Mouse (Mus musculus): Measurements from ENCODE around the gene Gas2. TPM values are rescaled to one million over a fixed set of nuclear protein-coding genes. Genes with fewer than 3 reads are reported as not detected.

The Gas2 gene
- polyA plus RNA-seq, 1 experiment, result 8.5 TPM

- no peak overlapping the region for H3ac ChIP-seq (ENCODE audit: control insufficient read depth, insufficient read length)
- H3K4me3 ChIP-seq, result no peak overlapping the region
- no peaks in the 10 kb centered on the region for H3K79me2 ChIP-seq (ENCODE audit: control insufficient read depth, insufficient read depth)
- no peaks in the 10 kb centered on the region for H3K36me3 ChIP-seq (ENCODE audit: control insufficient read depth, insufficient read depth)
- TF ChIP-seq CEBPB (IDR thresholded peaks at IDR 0.05; ENCODE audit: insufficient read depth, poor library complexity, severe bottlenecking) (peak; percentile 93), MYOG (IDR thresholded peaks at IDR 0.05; ENCODE audit: control insufficient read depth in 1 of 3, insufficient read depth in 1 of 3, insufficient read length in 2 of 3, low read depth in 2 of 3) (peak in 1 of 3 experiments; percentile 49), MYOD1 (IDR thresholded peaks at IDR 0.05; ENCODE audit: control insufficient read depth in 1 of 3, insufficient read length in 2 of 3, low read depth in 2 of 3) (peak in 2 of 3 experiments; percentile 39 to 68), TCF12 (IDR thresholded peaks at IDR 0.05; ENCODE audit: insufficient read depth, poor library complexity, severe bottlenecking) (peak; percentile 39), E2F4 (IDR thresholded peaks at IDR 0.05; ENCODE audit: insufficient read depth) (no peak)
- H3K4me2 ChIP-seq (ENCODE audit: low read depth), result peak overlapping the region; percentile 47
- no peaks in the 10 kb centered on the region for H3K27me3 ChIP-seq (ENCODE audit: control insufficient read depth, insufficient read depth, insufficient read length)
Observed at GRCm38 (mm10) chr7:51887678-51888567, 26.1 kb downstream of the Gas2 start.

GRCm38 (mm10) chr7:51889601-51890000 lies 27.8 kb downstream of the Gas2 start:
- no peaks in the 10 kb centered on the region for H3K27me3 ChIP-seq (ENCODE audit: control insufficient read depth, insufficient read depth, insufficient read length)
- H3K79me2 ChIP-seq (ENCODE audit: control insufficient read depth, insufficient read depth), result no peaks in the 10 kb centered on the region
- no peak for TF ChIP-seq TCF12 (IDR thresholded peaks at IDR 0.05; ENCODE audit: insufficient read depth, poor library complexity, severe bottlenecking)
- TF ChIP-seq E2F4 (IDR thresholded peaks at IDR 0.05; ENCODE audit: insufficient read depth), result no peak
- TF ChIP-seq POLR2A (IDR thresholded peaks at IDR 0.05; ENCODE audit: insufficient read length, low read depth), result no peak
- no peak for TF ChIP-seq USF1 (IDR thresholded peaks at IDR 0.05; ENCODE audit: low read depth)
- no peak for TF ChIP-seq CEBPB (IDR thresholded peaks at IDR 0.05; ENCODE audit: insufficient read depth, poor library complexity, severe bottlenecking)
- TF ChIP-seq MYOD1 (IDR thresholded peaks at IDR 0.05; ENCODE audit: control insufficient read depth in 1 of 3, insufficient read length in 2 of 3, low read depth in 2 of 3), result no peak
- no peak for TF ChIP-seq TCF3 (IDR thresholded peaks at IDR 0.05; ENCODE audit: insufficient read length, low read depth)
- TF ChIP-seq MYOG (IDR thresholded peaks at IDR 0.05; ENCODE audit: control insufficient read depth in 1 of 3, insufficient read depth in 1 of 3, insufficient read length in 2 of 3, low read depth in 2 of 3), result no peak
- no peak for TF ChIP-seq REST (IDR thresholded peaks at IDR 0.05; ENCODE audit: insufficient read depth, insufficient read length)
- no peak for TF ChIP-seq SRF (IDR thresholded peaks at IDR 0.05; ENCODE audit: control insufficient read depth, insufficient read length, low read depth)
- no peak for TF ChIP-seq MAX (IDR thresholded peaks at IDR 0.05; ENCODE audit: low read depth)
- TF ChIP-seq POLR2AphosphoS2 (IDR thresholded peaks at IDR 0.05; ENCODE audit: insufficient read length, low read depth), result no peak
- no peaks in the 10 kb centered on the region for H3K36me3 ChIP-seq (ENCODE audit: control insufficient read depth, insufficient read depth)
- no peak overlapping the region for H3ac ChIP-seq (ENCODE audit: control insufficient read depth, insufficient read length)
- no peak overlapping the region for H3K4me3 ChIP-seq
- no peak overlapping the region for H3K4me2 ChIP-seq (ENCODE audit: low read depth)

GRCm38 (mm10) chr7:51892224-51892965 lies 30.6 kb downstream of the Gas2 start:
- Histone ChIP-seq H3K79me2 (ENCODE audit: control insufficient read depth, insufficient read depth) (no peaks in the 10 kb centered on the region), H3ac (ENCODE audit: control insufficient read depth, insufficient read length) (no peak overlapping the region), H3K27me3 (ENCODE audit: control insufficient read depth, insufficient read depth, insufficient read length) (no peaks in the 10 kb centered on the region), H3K4me2 (ENCODE audit: low read depth) (peak overlapping the region; percentile 48), H3K4me3 (no peak overlapping the region), H3K36me3 (ENCODE audit: control insufficient read depth, insufficient read depth) (no peaks in the 10 kb centered on the region)
- TF ChIP-seq MYOD1 (IDR thresholded peaks at IDR 0.05; ENCODE audit: control insufficient read depth in 1 of 3, insufficient read length in 2 of 3, low read depth in 2 of 3) (no peak), E2F4 (IDR thresholded peaks at IDR 0.05; ENCODE audit: insufficient read depth) (no peak), REST (IDR thresholded peaks at IDR 0.05; ENCODE audit: insufficient read depth, insufficient read length) (no peak), TCF3 (IDR thresholded peaks at IDR 0.05; ENCODE audit: insufficient read length, low read depth) (no peak), POLR2A (IDR thresholded peaks at IDR 0.05; ENCODE audit: insufficient read length, low read depth) (no peak), CEBPB (IDR thresholded peaks at IDR 0.05; ENCODE audit: insufficient read depth, poor library complexity, severe bottlenecking) (no peak), MYOG (IDR thresholded peaks at IDR 0.05; ENCODE audit: control insufficient read depth in 1 of 3, insufficient read depth in 1 of 3, insufficient read length in 2 of 3, low read depth in 2 of 3) (no peak), SRF (IDR thresholded peaks at IDR 0.05; ENCODE audit: control insufficient read depth, insufficient read length, low read depth) (no peak), TCF12 (IDR thresholded peaks at IDR 0.05; ENCODE audit: insufficient read depth, poor library complexity, severe bottlenecking) (no peak), USF1 (IDR thresholded peaks at IDR 0.05; ENCODE audit: low read depth) (no peak), MAX (IDR thresholded peaks at IDR 0.05; ENCODE audit: low read depth) (no peak), POLR2AphosphoS2 (IDR thresholded peaks at IDR 0.05; ENCODE audit: insufficient read length, low read depth) (no peak)

GRCm38 (mm10) chr7:51893008-51893407 lies 31.2 kb downstream of the Gas2 start:
- Histone ChIP-seq H3K27me3 (ENCODE audit: control insufficient read depth, insufficient read depth, insufficient read length) (no peaks in the 10 kb centered on the region), H3ac (ENCODE audit: control insufficient read depth, insufficient read length) (no peak overlapping the region), H3K4me3 (no peak overlapping the region), H3K79me2 (ENCODE audit: control insufficient read depth, insufficient read depth) (no peaks in the 10 kb centered on the region), H3K36me3 (ENCODE audit: control insufficient read depth, insufficient read depth) (no peaks in the 10 kb centered on the region), H3K4me2 (ENCODE audit: low read depth) (peak overlapping the region; percentile 37)
- TF ChIP-seq POLR2AphosphoS2 (IDR thresholded peaks at IDR 0.05; ENCODE audit: insufficient read length, low read depth) (no peak), POLR2A (IDR thresholded peaks at IDR 0.05; ENCODE audit: insufficient read length, low read depth) (no peak), MAX (IDR thresholded peaks at IDR 0.05; ENCODE audit: low read depth) (no peak), MYOD1 (IDR thresholded peaks at IDR 0.05; ENCODE audit: control insufficient read depth in 1 of 3, insufficient read length in 2 of 3, low read depth in 2 of 3) (no peak), REST (IDR thresholded peaks at IDR 0.05; ENCODE audit: insufficient read depth, insufficient read length) (no peak)
